Mouse (Mus musculus) CD4-positive, CD25-positive, alpha-beta regulatory T cell, adult 4 months (primary cell): ENCODE data around the gene Eprs. TPM values are rescaled to one million over a fixed set of nuclear protein-coding genes. Genes with fewer than 3 reads are reported as not detected.

ENCODE experiments used
- ATAC-seq: one replicate; pipeline ENCODE4 v1.8.0; 2017
- polyA plus RNA-seq, 2 experiments: library from polyadenylated mRNA; unstranded; fragments of 100-300 nt; shearing (Covaris generic); gene quantifications; one replicate each; pipeline ENCODE4 v1.2.1; 2017

The Eprs gene
- polyA plus RNA-seq, 2 experiments from 2014 or later: 108 to 114 TPM

- no peak for ATAC-seq
These were observed 88.7 kb downstream of the Eprs start for GRCm38 (mm10) chr1:185451495-185451894.

GRCm38 (mm10) chr1:185452461-185452860 lies 89.6 kb downstream of the Eprs start:
- ATAC-seq: no peak

GRCm38 (mm10) chr1:185454144-185454543 lies 91.3 kb downstream of the Eprs start:
- no peak for ATAC-seq

- no peak for ATAC-seq
These were observed 91.7 kb downstream of the Eprs start, which contains the start of gene Slc30a10 for GRCm38 (mm10) chr1:185454575-185454954. TSS of gene Slc30a10 (plus strand) at chr1:185454848.

GRCm38 (mm10) chr1:185454955-185455701 lies 92.3 kb downstream of the Eprs start:
- ATAC-seq: no peak

GRCm38 (mm10) chr1:185456327-185456726 lies 93.5 kb downstream of the Eprs start:
- no peak for ATAC-seq

- ATAC-seq: no peak
These were observed 97.3 kb downstream of the Eprs start for GRCm38 (mm10) chr1:185460096-185460495.

- ATAC-seq: no peak
These were observed 100.0 kb downstream of the Eprs start for GRCm38 (mm10) chr1:185462889-185463288.

GRCm38 (mm10) chr1:185469551-185470021 lies 106.7 kb downstream of the Eprs start:
- no peak for ATAC-seq

- no peak for ATAC-seq
These were observed 109.3 kb downstream of the Eprs start for GRCm38 (mm10) chr1:185472025-185472720.

- ATAC-seq: no peak
These were observed 109.9 kb downstream of the Eprs start for GRCm38 (mm10) chr1:185472730-185473129.

GRCm38 (mm10) chr1:185473437-185473836 lies 110.6 kb downstream of the Eprs start:
- ATAC-seq: no peak

Other genes starting within 250 kb of the Eprs start
- gene Rab3gap2, start 158.9 kb upstream of the Eprs start, polyA plus RNA-seq: 10 to 100 TPM; 14.7 to 20.7 TPM
- gene Iars2, start 33.6 kb upstream of the Eprs start, polyA plus RNA-seq: 10 to 100 TPM in 1 of 2 experiments, 1 to 10 TPM in 1; 5.3 to 11.6 TPM
- 10 to 100 TPM; 15.4 to 18.1 TPM for gene Bpnt1, start 30.9 kb upstream of the Eprs start, polyA plus RNA-seq
- gene Slc30a10, start 91.8 kb downstream of the Eprs start, polyA plus RNA-seq: not detected